Mouse (Mus musculus) lung, embryonic 16.5 days (tissue): ENCODE measurements around the gene Apol8. TPM values are rescaled to one million over a fixed set of nuclear protein-coding genes. Genes with fewer than 3 reads are reported as not detected.

Experiments
- ATAC-seq: fragments of 200-750 bp; cut with Nextera tagmentation; 2 replicates; pipeline ENCODE4 v1.8.0; 2017; ENCODE audit warnings: low read depth, mild to moderate bottlenecking, moderate library complexity
- H3K27ac ChIP-seq: fragments of 300-500 bp; sonication (generic); 2 replicates; pipeline ENCODE4 v1.5.1; 2014; ENCODE audit warnings: mild to moderate bottlenecking, control low read depth, low read length
- H3K27me3 ChIP-seq: fragments of 300-500 bp; sonication (generic); 2 replicates; pipeline ENCODE4 v1.6.1; 2014; ENCODE audit warnings: low read depth, low read length, mixed read lengths; ENCODE audit not compliant: control insufficient read depth, insufficient read depth
- H3K36me3 ChIP-seq: fragments of 300-500 bp; sonication (generic); 2 replicates; pipeline ENCODE4 v1.6.1; 2014; ENCODE audit warnings: low read length; ENCODE audit not compliant: control insufficient read depth, insufficient read depth
- H3K4me1 ChIP-seq: fragments of 300-500 bp; sonication (generic); replicated peaks from 2 replicates; pipeline ENCODE4 v1.6.1; 2014; ENCODE audit warnings: low read length, mixed read lengths; ENCODE audit not compliant: control insufficient read depth, insufficient read depth
- H3K4me2 ChIP-seq: fragments of 300-500 bp; sonication (generic); 2 replicates; pipeline ENCODE4 v1.6.1; 2014; ENCODE audit warnings: low read depth, low read length, control low read depth
- H3K4me3 ChIP-seq: fragments of 300-500 bp; sonication (generic); 2 replicates; pipeline ENCODE4 v1.5.1; 2014; ENCODE audit warnings: mild to moderate bottlenecking, low read length, control low read depth
- H3K9ac ChIP-seq: fragments of 300-500 bp; sonication (generic); 2 replicates; pipeline ENCODE4 v1.6.1; 2014; ENCODE audit warnings: low read length, control low read depth
- H3K9me3 ChIP-seq: fragments of 300-500 bp; sonication (generic); 2 replicates; pipeline ENCODE4 v1.6.1; 2016; ENCODE audit warnings: low read length; ENCODE audit not compliant: control insufficient read depth
- WGBS: fragments of 180-500 bp; shearing (Covaris S2); extraction: QIAGEN DNeasy Blood & Tissue Kit; methylation state at CpG from one replicate; pipeline ENCODE4 v1.1.7; 2014; 5-methylcytosine and 5-hydroxymethylcytosine counted together
- polyA plus RNA-seq: library from polyadenylated mRNA; unstranded; fragments of >200 nt; fragmentation: Nextera tagmentation; extraction: Ambion mirVana; gene quantifications from 2 replicates; pipeline ENCODE4 v1.2.1, GENCODE M21; 2015

The Apol8 gene
- polyA plus RNA-seq, 1 experiment from 2014 or later = 0.20 TPM

DNA sequence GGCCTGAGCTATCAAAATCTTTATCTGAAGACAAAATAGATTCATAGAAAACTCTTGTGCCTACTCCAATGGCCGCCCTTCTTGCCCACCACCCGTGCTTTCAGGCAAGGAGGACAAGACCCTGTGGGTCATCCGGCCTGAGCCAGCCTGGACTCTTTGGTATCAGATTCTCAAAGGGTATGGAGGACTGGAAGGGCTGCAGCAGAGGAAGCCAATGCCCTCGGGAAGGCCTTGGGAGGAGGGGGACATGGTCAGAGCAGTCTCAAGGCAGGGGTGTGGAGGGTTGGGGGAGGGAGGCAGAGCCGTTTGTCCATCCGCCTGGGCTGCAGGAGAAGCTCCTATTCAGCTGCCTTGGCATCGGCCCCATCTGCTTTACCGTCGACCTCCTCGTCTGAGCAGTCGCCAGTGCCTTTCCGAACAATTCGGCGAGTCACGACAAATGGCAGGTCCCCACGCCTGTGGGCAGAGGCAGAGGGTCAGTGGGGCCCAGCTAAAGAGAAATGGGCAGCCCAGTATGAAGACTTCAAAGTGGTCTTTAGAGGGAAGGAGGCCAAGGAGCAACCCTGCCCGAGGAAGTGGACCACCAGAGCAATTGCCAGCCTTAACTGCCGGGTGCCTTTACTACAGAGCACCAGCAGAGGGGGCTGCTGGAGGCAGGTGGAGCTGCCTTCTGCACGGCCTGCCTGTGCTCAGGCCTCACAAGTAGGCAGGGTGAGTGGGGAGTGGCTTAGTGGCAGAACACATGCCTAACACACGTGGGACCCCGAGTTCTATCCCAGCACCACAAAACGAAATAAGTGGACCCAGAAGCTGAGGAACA, 5.0 kb upstream of the Apol8 start:
- 74% methylated on average over 22 of the region's 22 CpGs for WGBS
- H3K4me1 ChIP-seq = peaks cover 3% of the 10 kb centered on the region; the same call in 1 of the 2 replicates
- no peak overlapping the region for H3K9ac ChIP-seq
- no peak overlapping the region for H3K4me2 ChIP-seq
- ATAC-seq = no peak
- H3K36me3 ChIP-seq = peaks cover 57% of the 10 kb centered on the region
- no peak overlapping the region for H3K4me3 ChIP-seq
- H3K27me3 ChIP-seq = no peaks in the 10 kb centered on the region
- no peaks in the 10 kb centered on the region for H3K9me3 ChIP-seq
- H3K27ac ChIP-seq = no peak overlapping the region

- no peaks in the 10 kb centered on the region for H3K27me3 ChIP-seq
- no peak overlapping the region for H3K4me3 ChIP-seq
- no peak overlapping the region for H3K9ac ChIP-seq
- peaks cover 52% of the 10 kb centered on the region for H3K36me3 ChIP-seq
- ATAC-seq = no peak
- H3K27ac ChIP-seq = no peak overlapping the region
- 94% methylated on average over 7 of the region's 7 CpGs for WGBS
- H3K9me3 ChIP-seq = no peaks in the 10 kb centered on the region
- peaks cover 3% of the 10 kb centered on the region; the same call in 1 of the 2 replicates for H3K4me1 ChIP-seq
- no peak overlapping the region for H3K4me2 ChIP-seq
These were observed 4.3 kb upstream of the Apol8 start for GRCm38 (mm10) chr15:77761083-77761482.

GRCm38 (mm10) chr15:77760037-77760436, 3.2 kb upstream of the Apol8 start:
- Histone ChIP-seq H3K9ac (no peak overlapping the region), H3K4me3 (no peak overlapping the region), H3K27ac (no peak overlapping the region), H3K9me3 (no peaks in the 10 kb centered on the region), H3K27me3 (no peaks in the 10 kb centered on the region), H3K4me1 (0 out of 2 replicates have a peak, but pooled peaks cover 3% of the 10 kb centered on the region), H3K4me2 (no peak overlapping the region), H3K36me3 (peaks cover 42% of the 10 kb centered on the region)
- WGBS = 89% methylated on average over 16 of the region's 16 CpGs
- ATAC-seq = no peak

DNA sequence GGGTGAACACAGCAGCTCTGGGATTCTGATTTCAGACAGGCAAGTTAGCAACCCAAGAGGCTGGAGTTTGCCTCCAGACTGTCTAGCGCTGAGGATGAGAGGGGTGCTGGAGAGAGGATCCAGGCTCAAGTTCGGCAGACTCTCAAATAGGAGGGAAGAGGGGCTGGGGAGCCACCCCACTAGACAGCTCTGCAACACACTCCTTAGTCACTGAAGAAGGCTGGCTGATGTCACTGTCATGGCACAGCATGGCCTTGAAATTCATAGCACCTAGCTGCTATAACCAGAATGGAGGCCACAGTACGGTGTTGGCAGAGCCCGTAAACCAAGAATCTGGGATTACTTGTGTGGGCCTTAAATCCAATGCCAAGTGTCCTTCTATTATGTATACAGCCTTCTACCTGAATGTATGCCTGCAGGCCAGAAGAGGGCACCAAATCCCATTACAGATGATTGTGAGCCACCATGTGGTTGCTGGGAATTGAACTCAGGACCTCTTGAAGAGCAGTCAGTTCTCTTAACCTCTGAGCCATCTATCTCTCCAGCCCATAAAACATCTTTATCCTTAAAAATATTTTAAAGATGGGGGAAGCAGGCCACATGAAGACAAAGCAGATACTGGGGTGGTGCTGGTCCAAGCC, 903 bp upstream of the Apol8 start:
- no peak for ATAC-seq
- Histone ChIP-seq H3K4me2 (no peak overlapping the region), H3K36me3 (peaks cover 23% of the 10 kb centered on the region), H3K4me1 (no peaks in the 10 kb centered on the region), H3K27me3 (no peaks in the 10 kb centered on the region), H3K4me3 (no peak overlapping the region), H3K9ac (no peak overlapping the region), H3K27ac (no peak overlapping the region), H3K9me3 (no peaks in the 10 kb centered on the region)
- 70% methylated on average over 4 of the region's 4 CpGs for WGBS

- peaks cover 8% of the 10 kb centered on the region; the same call in 1 of the 2 replicates for H3K36me3 ChIP-seq
- no peak overlapping the region for H3K4me3 ChIP-seq
- ATAC-seq = no peak
- H3K4me1 ChIP-seq = no peaks in the 10 kb centered on the region
- H3K9me3 ChIP-seq = no peaks in the 10 kb centered on the region
- no peak overlapping the region for H3K9ac ChIP-seq
- H3K27ac ChIP-seq = no peak overlapping the region
- WGBS = 66% methylated on average over 2 of the region's 2 CpGs
- H3K4me2 ChIP-seq = no peak overlapping the region
- no peaks in the 10 kb centered on the region for H3K27me3 ChIP-seq
These were observed 722 bp downstream of the Apol8 start for GRCm38 (mm10) chr15:77756081-77756480.

- no peak overlapping the region for H3K4me2 ChIP-seq
- no peaks in the 10 kb centered on the region for H3K27me3 ChIP-seq
- H3K9ac ChIP-seq = no peak overlapping the region
- WGBS = 44% methylated on average over 2 of the region's 2 CpGs
- no peak overlapping the region for H3K27ac ChIP-seq
- H3K4me1 ChIP-seq = no peaks in the 10 kb centered on the region
- no peak for ATAC-seq
- H3K9me3 ChIP-seq = no peaks in the 10 kb centered on the region
- H3K36me3 ChIP-seq = 0 out of 2 replicates have a peak, but pooled peaks cover 2% of the 10 kb centered on the region
- H3K4me3 ChIP-seq = no peak overlapping the region
These were observed 1.7 kb downstream of the Apol8 start for GRCm38 (mm10) chr15:77755132-77755531.

- Histone ChIP-seq H3K27ac (no peak overlapping the region), H3K9me3 (peaks cover 3% of the 10 kb centered on the region; the same call in 1 of the 2 replicates), H3K36me3 (no peaks in the 10 kb centered on the region), H3K4me1 (no peaks in the 10 kb centered on the region), H3K27me3 (no peaks in the 10 kb centered on the region), H3K4me2 (no peak overlapping the region), H3K4me3 (no peak overlapping the region), H3K9ac (no peak overlapping the region)
- WGBS = 42% methylated on average over 11 of the region's 11 CpGs
- ATAC-seq = no peak
These were observed 4.4 kb downstream of the Apol8 start for GRCm38 (mm10) chr15:77752443-77752842.

- 33% methylated on average over 1 of the region's 1 CpGs for WGBS
- no peaks in the 10 kb centered on the region for H3K4me1 ChIP-seq
- H3K36me3 ChIP-seq = no peaks in the 10 kb centered on the region
- no peak for ATAC-seq
- H3K9me3 ChIP-seq = peaks cover 3% of the 10 kb centered on the region; the same call in 1 of the 2 replicates
- H3K9ac ChIP-seq = no peak overlapping the region
- H3K4me3 ChIP-seq = no peak overlapping the region
- no peak overlapping the region for H3K27ac ChIP-seq
- H3K27me3 ChIP-seq = no peaks in the 10 kb centered on the region
- no peak overlapping the region for H3K4me2 ChIP-seq
These were observed 6.3 kb downstream of the Apol8 start for GRCm38 (mm10) chr15:77750461-77750860.

DNA sequence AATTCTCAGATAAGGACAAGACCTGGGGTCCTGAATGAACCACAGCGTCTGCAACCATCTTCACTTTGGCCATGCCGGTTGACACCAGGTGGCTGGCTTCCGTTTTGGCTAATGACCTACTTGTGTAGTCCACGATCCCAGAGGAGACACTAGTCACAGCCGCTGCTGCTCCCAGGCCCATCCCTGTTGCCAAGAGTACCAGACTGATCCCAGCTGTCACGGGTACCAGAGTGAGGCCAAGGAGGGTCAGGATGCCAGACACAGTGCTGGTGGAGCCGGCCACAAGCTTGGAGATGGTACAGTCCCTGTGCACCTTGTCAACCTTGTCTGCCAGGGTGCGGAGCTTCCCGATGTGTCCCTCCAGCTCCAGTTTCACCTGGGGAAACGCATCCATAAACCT, 7.1 kb downstream of the Apol8 start:
- H3K36me3 ChIP-seq = no peaks in the 10 kb centered on the region
- no peak for ATAC-seq
- WGBS = 88% methylated on average over 10 of the region's 10 CpGs

More for the DNA sequence above, 7.1 kb downstream of the Apol8 start:
- no peaks in the 10 kb centered on the region for H3K27me3 ChIP-seq
- no peak overlapping the region for H3K27ac ChIP-seq
- no peak overlapping the region for H3K4me3 ChIP-seq
- no peaks in the 10 kb centered on the region for H3K4me1 ChIP-seq
- H3K4me2 ChIP-seq = no peak overlapping the region
- peaks cover 3% of the 10 kb centered on the region; the same call in 1 of the 2 replicates for H3K9me3 ChIP-seq
- H3K9ac ChIP-seq = no peak overlapping the region
